Mouse (Mus musculus): Measurements from ENCODE around the gene Tox4. TPM values are rescaled to one million over a fixed set of nuclear protein-coding genes. Genes with fewer than 3 reads are reported as not detected.
"Not testable (repeated sequence)": the region's sequence is repeated elsewhere in the genome, so short reads cannot be mapped to it uniquely, and the experiment has no call there.

The Tox4 gene
- polyA plus RNA-seq, 1 experiment from 2014 or later = 43.4 TPM

GRCm38 (mm10) chr14:52257484-52258213 is 21.3 kb upstream of the Tox4 start, which contains the start of gene Chd8:
TSS of gene Chd8 (minus strand) at chr14:52257780.
- peak; percentile 100 for ATAC-seq (ENCODE audit: low read depth)
- H3K27me3 ChIP-seq (ENCODE audit: control insufficient read depth, insufficient read depth, low read depth, low read length) = no peaks in the 10 kb centered on the region
- H3K36me3 ChIP-seq (ENCODE audit: control insufficient read depth, insufficient read depth, low read length) = no peaks in the 10 kb centered on the region; the same call in 1 of the 2 replicates
- under 1% methylated on average over 54 of the region's 54 CpGs for whole genome bisulfite sequencing
- H3K9ac ChIP-seq (ENCODE audit: low read length) = peak within 1 kb of the TSS; percentile 76
- H3K4me1 ChIP-seq (replicated peaks; ENCODE audit: control insufficient read depth, insufficient read depth, low read length) = peaks cover 7% of the 10 kb centered on the region
- H3K27ac ChIP-seq (ENCODE audit: low read length) = peak within 1 kb of the TSS; percentile 84
- peak within 1 kb of the TSS; percentile 79 for H3K4me3 ChIP-seq (ENCODE audit: low read length)
- no peaks in the 10 kb centered on the region for H3K9me3 ChIP-seq (ENCODE audit: control insufficient read depth, low read length)
- peak within 1 kb of the TSS; percentile 68 for H3K4me2 ChIP-seq (ENCODE audit: low read depth, low read length)

- no peak overlapping the region for H3K9ac ChIP-seq (ENCODE audit: low read length)
- H3K27ac ChIP-seq (ENCODE audit: low read length) = no peak overlapping the region
- H3K9me3 ChIP-seq (ENCODE audit: control insufficient read depth, low read length) = no peaks in the 10 kb centered on the region
- H3K36me3 ChIP-seq (ENCODE audit: control insufficient read depth, insufficient read depth, low read length) = peaks cover 6% of the 10 kb centered on the region
- 46% methylated on average over 3 of the region's 3 CpGs for WGBS
- no peaks in the 10 kb centered on the region for H3K27me3 ChIP-seq (ENCODE audit: control insufficient read depth, insufficient read depth, low read depth, low read length)
- no peaks in the 10 kb centered on the region for H3K4me1 ChIP-seq (replicated peaks; ENCODE audit: control insufficient read depth, insufficient read depth, low read length)
- ATAC-seq (ENCODE audit: low read depth) = no peak
- H3K4me3 ChIP-seq (ENCODE audit: low read length) = no peak overlapping the region
- no peak overlapping the region for H3K4me2 ChIP-seq (ENCODE audit: low read depth, low read length)
Measured at GRCm38 (mm10) chr14:52272781-52273180, 6.2 kb upstream of the Tox4 start.

GRCm38 (mm10) chr14:52277210-52277609 is 1.7 kb upstream of the Tox4 start:
- 84% methylated on average over 4 of the region's 4 CpGs for WGBS
- Histone ChIP-seq H3K27ac (ENCODE audit: low read length) (no peak overlapping the region), H3K4me1 (replicated peaks; ENCODE audit: control insufficient read depth, insufficient read depth, low read length) (peaks cover 8% of the 10 kb centered on the region), H3K9me3 (ENCODE audit: control insufficient read depth, low read length) (no peaks in the 10 kb centered on the region), H3K36me3 (ENCODE audit: control insufficient read depth, insufficient read depth, low read length) (peaks cover 6% of the 10 kb centered on the region), H3K9ac (ENCODE audit: low read length) (no peak overlapping the region), H3K4me2 (ENCODE audit: low read depth, low read length) (no peak overlapping the region), H3K27me3 (ENCODE audit: control insufficient read depth, insufficient read depth, low read depth, low read length) (no peaks in the 10 kb centered on the region), H3K4me3 (ENCODE audit: low read length) (no peak overlapping the region)
- no peak for ATAC-seq (ENCODE audit: low read depth)

GRCm38 (mm10) chr14:52279747-52280120 is 788 bp downstream of the Tox4 start:
- Histone ChIP-seq H3K36me3 (ENCODE audit: control insufficient read depth, insufficient read depth, low read length) (peaks cover under 1% of the 10 kb centered on the region; the same call in 1 of the 2 replicates), H3K27me3 (ENCODE audit: control insufficient read depth, insufficient read depth, low read depth, low read length) (no peaks in the 10 kb centered on the region), H3K4me2 (ENCODE audit: low read depth, low read length) (peak overlapping the region; percentile 61), H3K9ac (ENCODE audit: low read length) (peak overlapping the region; percentile 89), H3K9me3 (ENCODE audit: control insufficient read depth, low read length) (no peaks in the 10 kb centered on the region), H3K4me3 (ENCODE audit: low read length) (peak overlapping the region; percentile 93), H3K27ac (ENCODE audit: low read length) (peak overlapping the region; percentile 78), H3K4me1 (replicated peaks; ENCODE audit: control insufficient read depth, insufficient read depth, low read length) (peaks cover 8% of the 10 kb centered on the region)
- peak; percentile 16 for ATAC-seq (ENCODE audit: low read depth)
- WGBS = under 1% methylated on average over 20 of the region's 21 CpGs

- no peaks in the 10 kb centered on the region for H3K27me3 ChIP-seq (ENCODE audit: control insufficient read depth, insufficient read depth, low read depth, low read length)
- no peaks in the 10 kb centered on the region for H3K9me3 ChIP-seq (ENCODE audit: control insufficient read depth, low read length)
- WGBS = 95% methylated on average over 5 of the region's 5 CpGs
- peaks cover 22% of the 10 kb centered on the region for H3K36me3 ChIP-seq (ENCODE audit: control insufficient read depth, insufficient read depth, low read length)
- no peak for ATAC-seq (ENCODE audit: low read depth)
- no peak overlapping the region for H3K27ac ChIP-seq (ENCODE audit: low read length)
- H3K4me2 ChIP-seq (ENCODE audit: low read depth, low read length) = no peak overlapping the region
- no peak overlapping the region for H3K4me3 ChIP-seq (ENCODE audit: low read length)
- peaks cover 6% of the 10 kb centered on the region for H3K4me1 ChIP-seq (replicated peaks; ENCODE audit: control insufficient read depth, insufficient read depth, low read length)
- no peak overlapping the region for H3K9ac ChIP-seq (ENCODE audit: low read length)
Measured at GRCm38 (mm10) chr14:52283629-52284028, 4.7 kb downstream of the Tox4 start.

- no peak for ATAC-seq (ENCODE audit: low read depth)
- 87% methylated on average over 3 of the region's 3 CpGs for WGBS
- no peaks in the 10 kb centered on the region for H3K9me3 ChIP-seq (ENCODE audit: control insufficient read depth, low read length)
Measured at GRCm38 (mm10) chr14:52284191-52284590, 5.2 kb downstream of the Tox4 start.

GRCm38 (mm10) chr14:52295558-52296264 is 16.8 kb downstream of the Tox4 start:
- Histone ChIP-seq H3K36me3 (ENCODE audit: control insufficient read depth, insufficient read depth, low read length) (peaks cover 45% of the 10 kb centered on the region), H3K4me1 (replicated peaks; ENCODE audit: control insufficient read depth, insufficient read depth, low read length) (no peaks in the 10 kb centered on the region), H3K4me3 (ENCODE audit: low read length) (no peak overlapping the region), H3K4me2 (ENCODE audit: low read depth, low read length) (no peak overlapping the region), H3K9ac (ENCODE audit: low read length) (no peak overlapping the region), H3K27me3 (ENCODE audit: control insufficient read depth, insufficient read depth, low read depth, low read length) (no peaks in the 10 kb centered on the region), H3K9me3 (ENCODE audit: control insufficient read depth, low read length) (no peaks in the 10 kb centered on the region), H3K27ac (ENCODE audit: low read length) (no peak overlapping the region)
- peak; percentile 31; the same call in 1 of the 2 replicates for ATAC-seq (ENCODE audit: low read depth)
- WGBS = 61% methylated on average over 6 of the region's 6 CpGs

More at GRCm38 (mm10) chr14:52284191-52284590, 5.2 kb downstream of the Tox4 start:
- no peak overlapping the region for H3K9ac ChIP-seq (ENCODE audit: low read length)
- no peak overlapping the region for H3K27ac ChIP-seq (ENCODE audit: low read length)
- peaks cover 24% of the 10 kb centered on the region for H3K36me3 ChIP-seq (ENCODE audit: control insufficient read depth, insufficient read depth, low read length)
- H3K4me2 ChIP-seq (ENCODE audit: low read depth, low read length) = no peak overlapping the region
- no peaks in the 10 kb centered on the region for H3K27me3 ChIP-seq (ENCODE audit: control insufficient read depth, insufficient read depth, low read depth, low read length)
- no peak overlapping the region for H3K4me3 ChIP-seq (ENCODE audit: low read length)
- H3K4me1 ChIP-seq (replicated peaks; ENCODE audit: control insufficient read depth, insufficient read depth, low read length) = peaks cover 6% of the 10 kb centered on the region

- peaks cover 11% of the 10 kb centered on the region for H3K36me3 ChIP-seq (ENCODE audit: control insufficient read depth, insufficient read depth, low read length)
- H3K27me3 ChIP-seq (ENCODE audit: control insufficient read depth, insufficient read depth, low read depth, low read length); H3K4me3 ChIP-seq (ENCODE audit: low read length); ATAC-seq (ENCODE audit: low read depth); H3K9ac ChIP-seq (ENCODE audit: low read length); H3K27ac ChIP-seq (ENCODE audit: low read length); H3K4me2 ChIP-seq (ENCODE audit: low read depth, low read length); H3K9me3 ChIP-seq (ENCODE audit: control insufficient read depth, low read length); H3K4me1 ChIP-seq (replicated peaks; ENCODE audit: control insufficient read depth, insufficient read depth, low read length): not testable (repeated sequence)
- WGBS = 94% methylated on average over 3 of the region's 3 CpGs
Measured at GRCm38 (mm10) chr14:52303517-52303916, 24.6 kb downstream of the Tox4 start.

GRCm38 (mm10) chr14:52304644-52305271 is 25.8 kb downstream of the Tox4 start, which contains the start of gene Mettl3:
TSS of gene Mettl3 (minus strand) at chr14:52305128.
- under 1% methylated on average over 46 of the region's 46 CpGs for WGBS
- H3K27me3 ChIP-seq (ENCODE audit: control insufficient read depth, insufficient read depth, low read depth, low read length) = no peaks in the 10 kb centered on the region
- no peaks in the 10 kb centered on the region for H3K9me3 ChIP-seq (ENCODE audit: control insufficient read depth, low read length)
- peaks cover 5% of the 10 kb centered on the region for H3K4me1 ChIP-seq (replicated peaks; ENCODE audit: control insufficient read depth, insufficient read depth, low read length)
- peaks cover 4% of the 10 kb centered on the region for H3K36me3 ChIP-seq (ENCODE audit: control insufficient read depth, insufficient read depth, low read length)
- peak within 1 kb of the TSS; percentile 83 for H3K9ac ChIP-seq (ENCODE audit: low read length)
- H3K4me3 ChIP-seq (ENCODE audit: low read length) = peak within 1 kb of the TSS; percentile 84
- peak within 1 kb of the TSS; percentile 99 for H3K27ac ChIP-seq (ENCODE audit: low read length)
- H3K4me2 ChIP-seq (ENCODE audit: low read depth, low read length) = peak within 1 kb of the TSS; percentile 81
- ATAC-seq (ENCODE audit: low read depth) = peak; percentile 96

Measured in lung, embryonic 16.5 days (tissue).